Mouse (Mus musculus): Measurements from ENCODE around the gene Klc1.
A peak's percentile ranks its signal among the peaks of the same experiment; 100 is the strongest.

Gene Klc1

DNA sequence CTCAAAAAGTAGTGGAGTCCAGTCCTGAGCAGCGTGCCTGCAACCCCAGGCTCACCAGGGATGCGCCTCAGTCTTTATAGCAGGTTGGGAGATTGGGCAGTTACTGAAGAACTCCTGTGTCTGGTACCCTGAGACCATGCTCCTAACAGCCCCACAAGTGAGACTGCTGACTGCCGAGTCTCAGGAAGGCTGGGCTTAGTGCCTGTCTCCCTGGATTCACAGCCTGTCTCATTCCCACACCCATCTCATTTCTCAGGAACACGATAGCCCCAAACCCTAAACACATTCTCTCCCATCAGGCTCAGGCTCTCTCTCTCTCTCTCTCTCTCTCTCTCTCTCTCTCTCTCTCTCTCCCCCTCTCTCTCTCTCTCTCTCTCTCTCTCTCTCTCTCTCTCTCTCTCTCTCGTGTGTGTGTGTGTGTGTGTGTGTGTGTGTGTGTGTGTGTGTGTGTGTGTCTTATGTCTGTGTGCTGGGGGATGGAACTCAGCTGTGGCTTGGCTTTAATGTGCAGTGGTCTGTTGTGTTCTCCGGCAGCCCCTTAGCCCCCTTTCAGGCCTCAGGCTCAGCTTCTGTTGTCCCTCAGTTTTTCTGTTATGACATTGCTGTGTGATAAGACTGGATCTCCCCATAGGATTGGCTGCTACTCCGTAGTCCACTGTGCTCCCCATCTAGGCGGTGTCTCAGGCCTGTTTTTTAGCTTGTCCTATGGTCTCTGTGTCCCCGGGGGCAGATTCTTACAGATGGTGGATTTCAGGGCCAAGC is 11.3 kb downstream of the Klc1 start:
- no peak for DNase-seq (ENCODE audit: low read depth, low spot score)

GRCm38 (mm10) chr12:111770651-111771050 is 12.0 kb downstream of the Klc1 start:
- no peak for DNase-seq (ENCODE audit: low read depth, low spot score)

- DNase-seq (ENCODE audit: low read depth, low spot score): no peak
Observed at GRCm38 (mm10) chr12:111774156-111774555, 15.5 kb downstream of the Klc1 start.

DNA sequence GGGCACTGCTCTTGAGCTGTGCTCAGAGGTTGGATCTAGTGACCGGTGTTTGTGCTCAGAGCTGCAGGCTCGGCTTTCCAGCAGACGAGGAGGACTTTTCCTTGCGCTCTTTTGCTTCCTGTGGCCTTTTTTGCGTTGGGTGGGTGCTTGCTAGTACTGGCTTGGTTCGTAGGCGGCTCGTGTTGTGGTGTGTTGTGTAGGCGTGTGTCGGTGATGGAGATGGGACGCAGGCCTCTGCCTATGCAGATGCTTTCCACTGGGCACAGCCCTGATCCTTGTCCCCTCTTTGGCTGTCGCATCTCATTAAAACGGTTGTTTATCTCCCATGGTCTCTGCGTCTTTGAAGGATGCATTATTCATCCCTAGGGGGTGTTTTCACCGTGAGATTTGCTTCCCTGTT is 16.2 kb downstream of the Klc1 start:
- no peak for DNase-seq (ENCODE audit: low read depth, low spot score)

GRCm38 (mm10) chr12:111777919-111778318 is 19.3 kb downstream of the Klc1 start:
- no peak for DNase-seq (ENCODE audit: low read depth, low spot score)

GRCm38 (mm10) chr12:111779544-111779943 is 20.9 kb downstream of the Klc1 start:
- peak; percentile 26 for DNase-seq (ENCODE audit: low read depth, low spot score)

DNA sequence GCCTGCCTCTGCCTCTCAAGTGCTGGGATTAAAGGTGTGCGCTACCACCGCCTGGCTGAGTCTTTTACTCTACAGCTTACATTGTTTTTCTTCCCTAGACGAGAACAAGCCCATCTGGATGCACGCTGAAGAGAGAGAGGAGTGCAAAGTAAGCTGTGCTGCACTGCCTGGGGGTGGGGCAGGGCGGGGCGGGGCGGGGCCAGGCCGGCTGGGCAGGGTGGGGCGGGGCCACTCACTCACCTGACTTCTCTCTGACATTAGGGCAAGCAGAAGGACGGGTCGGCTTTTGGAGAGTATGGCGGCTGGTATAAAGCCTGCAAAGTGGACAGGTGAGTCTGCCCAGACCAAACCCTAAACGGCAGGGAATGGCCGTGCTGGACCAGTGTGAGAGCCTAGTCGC is 26.5 kb downstream of the Klc1 start:
- DNase-seq (ENCODE audit: low read depth, low spot score): no peak

DNA sequence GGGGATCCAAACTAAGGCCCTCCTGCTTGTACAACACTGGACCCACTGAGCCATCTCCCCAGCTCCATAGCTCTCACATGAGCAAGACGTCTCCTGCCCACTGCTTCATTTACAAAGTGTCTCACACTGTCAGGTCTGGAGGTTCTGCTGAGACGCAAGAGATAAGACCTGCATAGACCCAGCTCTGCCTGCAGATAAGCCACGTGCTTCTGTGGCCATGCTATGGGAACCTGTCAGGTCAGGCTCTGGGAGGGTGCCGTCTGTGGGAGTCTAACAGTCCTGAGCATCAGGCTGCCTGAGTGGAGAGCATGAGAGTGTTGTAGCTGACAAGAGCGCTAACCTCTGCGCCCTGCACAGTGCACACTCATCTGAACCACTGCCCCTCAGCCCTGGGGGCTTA is 28.4 kb downstream of the Klc1 start:
- DNase-seq (ENCODE audit: low read depth, low spot score): no peak

DNA sequence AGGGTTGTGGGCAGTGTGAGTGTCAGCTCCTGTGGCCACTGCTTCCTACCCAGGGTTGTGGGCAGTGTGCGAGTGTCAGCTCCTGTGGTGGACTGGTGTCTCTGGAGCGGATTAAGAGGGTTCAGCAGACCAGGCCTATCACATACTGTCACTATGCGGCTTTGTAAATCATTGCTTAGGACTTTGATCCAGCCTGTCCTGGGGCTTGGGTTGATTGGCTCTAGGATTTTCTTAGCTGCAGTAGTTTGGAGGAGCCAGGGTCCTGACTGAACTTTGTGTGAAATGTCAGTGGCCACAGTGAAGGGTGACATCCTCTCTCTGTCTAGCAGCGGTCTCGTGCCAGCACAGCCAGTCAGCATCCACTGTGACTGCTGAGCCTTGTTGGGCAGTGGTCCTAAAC is 31.4 kb downstream of the Klc1 start:
- DNase-seq (ENCODE audit: low read depth, low spot score): no peak

GRCm38 (mm10) chr12:111790631-111791030 is 32.0 kb downstream of the Klc1 start:
- no peak for DNase-seq (ENCODE audit: low read depth, low spot score)

DNA sequence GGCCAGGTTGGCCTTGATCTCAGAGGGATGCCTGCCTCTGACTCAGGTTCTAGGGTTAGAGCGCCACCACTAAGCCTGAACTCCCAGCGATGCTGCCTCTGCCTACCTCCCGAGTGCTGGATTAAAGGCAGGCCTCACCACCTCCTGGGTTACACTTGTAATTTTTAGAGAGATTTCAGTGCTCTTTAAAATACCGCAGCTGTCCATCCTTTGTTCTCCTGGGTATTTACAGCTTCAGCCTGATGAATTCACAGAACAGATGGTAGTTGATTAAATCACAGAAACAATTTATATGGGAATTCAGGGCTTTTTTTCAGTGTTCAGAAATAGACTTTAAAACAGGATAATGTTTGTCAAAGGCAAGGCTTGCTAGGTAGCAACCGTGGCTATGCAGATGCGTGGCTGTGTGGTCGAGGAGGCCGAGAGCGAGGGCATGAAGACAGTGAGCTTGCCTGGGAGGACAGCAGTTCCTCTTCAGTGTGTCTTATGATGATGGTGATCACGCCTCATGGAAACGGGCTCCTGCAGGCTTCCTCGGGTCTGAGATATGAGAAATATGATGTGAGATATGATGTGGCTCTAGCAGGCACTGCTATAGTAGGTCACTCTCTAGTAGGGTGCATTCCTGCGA is 32.9 kb downstream of the Klc1 start:
- DNase-seq (ENCODE audit: low read depth, low spot score): no peak

GRCm38 (mm10) chr12:111794102-111794501 is 35.5 kb downstream of the Klc1 start:
- DNase-seq (ENCODE audit: low read depth, low spot score): no peak

DNA sequence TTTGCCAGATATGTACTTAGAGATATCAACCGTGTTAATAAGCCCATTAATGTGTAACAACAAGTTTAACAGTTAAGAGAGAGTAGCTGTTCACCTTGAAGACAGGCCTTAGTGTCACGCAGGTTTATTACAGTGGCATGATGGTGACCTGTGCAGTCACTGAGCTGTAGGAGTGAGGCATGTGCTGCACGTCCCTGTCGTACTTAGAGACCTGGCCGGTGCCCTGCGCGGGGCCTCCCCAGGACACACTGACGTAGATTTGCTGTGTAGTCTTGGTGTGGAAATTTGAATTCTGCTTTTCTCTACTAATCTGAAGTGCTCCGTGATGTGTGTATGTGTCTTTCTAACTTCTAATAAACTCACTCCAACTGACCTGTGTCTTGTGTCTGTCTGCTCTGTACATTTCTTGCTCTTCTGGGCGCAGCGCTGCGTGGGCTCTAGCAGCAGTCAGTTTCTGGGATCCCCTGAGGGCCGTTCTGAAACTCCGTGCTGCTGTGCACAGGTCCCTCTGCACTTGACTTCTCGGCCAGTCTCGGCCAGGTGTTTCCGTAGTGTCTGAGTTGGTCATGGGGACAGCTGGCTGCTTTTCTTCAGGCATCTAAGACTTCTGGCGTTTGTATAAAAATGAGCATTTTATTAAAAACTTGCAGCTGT is 36.0 kb downstream of the Klc1 start:
- no peak for DNase-seq (ENCODE audit: low read depth, low spot score)

GRCm38 (mm10) chr12:111795180-111795895 is 36.7 kb downstream of the Klc1 start:
- no peak for DNase-seq (ENCODE audit: low read depth, low spot score)

- DNase-seq (ENCODE audit: low read depth, low spot score): no peak
Observed at GRCm38 (mm10) chr12:111797251-111797650, 38.6 kb downstream of the Klc1 start.

DNA sequence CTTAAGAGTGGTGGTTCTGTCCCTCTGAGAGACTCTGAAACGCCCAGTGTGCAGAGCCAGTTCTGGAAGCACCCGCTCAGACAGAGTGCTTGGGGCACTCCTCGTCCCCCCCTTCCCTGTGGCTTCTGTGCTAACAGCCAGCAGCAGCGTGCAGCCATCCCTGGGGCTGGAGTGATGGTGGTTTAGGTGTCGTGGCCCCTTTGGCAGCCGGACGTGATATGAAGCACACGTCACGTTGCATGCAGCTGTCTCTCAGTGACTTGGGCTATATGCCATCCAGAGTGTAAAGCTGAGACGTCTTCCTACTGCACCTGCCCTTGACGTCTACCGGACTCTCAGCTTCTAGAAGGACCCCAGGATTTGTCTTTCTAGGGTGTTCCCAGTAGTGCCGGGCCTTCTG is 39.8 kb downstream of the Klc1 start:
- DNase-seq (ENCODE audit: low read depth, low spot score): no peak

- DNase-seq (ENCODE audit: low read depth, low spot score): no peak
Observed at GRCm38 (mm10) chr12:111800459-111801183, 42.0 kb downstream of the Klc1 start.

GRCm38 (mm10) chr12:111803538-111803937 is 44.9 kb downstream of the Klc1 start:
- no peak for DNase-seq (ENCODE audit: low read depth, low spot score)

- DNase-seq (ENCODE audit: low read depth, low spot score): no peak
Observed at GRCm38 (mm10) chr12:111808775-111809174, 50.1 kb downstream of the Klc1 start.

GRCm38 (mm10) chr12:111809762-111810161 is 51.1 kb downstream of the Klc1 start:
- DNase-seq (ENCODE audit: low read depth, low spot score): peak; percentile 92

GRCm38 (mm10) chr12:111812075-111812474 is 53.4 kb downstream of the Klc1 start:
- DNase-seq (ENCODE audit: low read depth, low spot score): no peak

DNA sequence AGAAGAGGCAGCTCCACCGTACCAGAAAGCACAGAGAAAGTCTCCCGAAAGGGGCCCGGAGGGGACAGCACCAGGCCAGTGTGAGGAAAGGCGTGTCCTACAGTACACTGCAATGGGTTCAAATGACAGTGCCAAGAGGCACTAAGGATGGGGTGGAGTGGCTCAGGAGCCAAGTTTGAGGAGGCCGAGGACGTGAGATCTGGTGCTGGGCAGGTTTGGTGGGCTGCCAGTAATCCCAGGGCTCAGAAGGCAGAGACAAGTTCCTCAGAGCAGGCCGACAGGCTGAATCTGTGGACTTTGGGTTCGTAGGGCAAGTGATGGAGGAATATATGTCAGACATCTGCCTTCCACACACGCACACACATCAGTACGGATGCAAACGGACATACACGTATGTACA is 54.0 kb downstream of the Klc1 start:
- no peak for DNase-seq (ENCODE audit: low read depth, low spot score)
